Mouse (Mus musculus) cerebellum, adult 2 months (tissue): ENCODE results near the gene Ell3. TPM values are rescaled to one million over a fixed set of nuclear protein-coding genes. Genes with fewer than 3 reads are reported as not detected.

Source experiments
- DNase-seq, 2 experiments: peaks; one replicate each; pipeline ENCODE4 v3.0.0; 2021
- H3K27ac ChIP-seq: fragments of 200-500 bp; 2 replicates; pipeline ENCODE4 v1.5.1; 2012; ENCODE audit warnings: low read length, control low read depth, inconsistent platforms; ENCODE audit not compliant: insufficient read depth
- H3K27me3 ChIP-seq: fragments of 200-500 bp; 2 replicates; pipeline ENCODE4 v1.6.1; 2012; ENCODE audit warnings: inconsistent platforms, mild to moderate bottlenecking, low read length, moderate library complexity; ENCODE audit not compliant: control insufficient read depth, insufficient read depth
- H3K4me1 ChIP-seq: fragments of 200-500 bp; 2 replicates; pipeline ENCODE4 v1.6.1; 2011; ENCODE audit warnings: low read length; ENCODE audit not compliant: control insufficient read depth, insufficient read depth
- H3K4me3 ChIP-seq: fragments of 200-500 bp; replicated peaks from 2 replicates; pipeline ENCODE3; 2011; ENCODE audit warnings: mild to moderate bottlenecking, low read depth, low read length, control low read depth; ENCODE audit not compliant: insufficient read depth
- CTCF ChIP-seq: fragments of 200-500 bp; IDR thresholded peaks from 2 replicates; pipeline ENCODE4 v1.5.1; 2011; ENCODE audit warnings: low read depth, mild to moderate bottlenecking, control low read depth, low read length, moderate library complexity, borderline replicate concordance; ENCODE audit not compliant: insufficient read depth
- POLR2A ChIP-seq: fragments of 200-500 bp; IDR thresholded peaks from 2 replicates; pipeline ENCODE4 v1.6.1; 2011; ENCODE audit warnings: low read length, control low read depth, borderline replicate concordance; ENCODE audit not compliant: insufficient read depth
- WGBS: fragments of 180-500 bp; shearing (Covaris S2); methylation state at CpG from one replicate; pipeline ENCODE4 v1.1.7; 2018; 5-methylcytosine and 5-hydroxymethylcytosine counted together
- polyA plus RNA-seq: library from polyadenylated mRNA; depleted of rRNA; stranded (reverse); fragments of >200 nt; gene quantifications from 2 replicates; pipeline ENCODE4 v1.2.3, GENCODE M21; 2012

Ell3 gene
- polyA plus RNA-seq, 1 experiment: not detected

DNA sequence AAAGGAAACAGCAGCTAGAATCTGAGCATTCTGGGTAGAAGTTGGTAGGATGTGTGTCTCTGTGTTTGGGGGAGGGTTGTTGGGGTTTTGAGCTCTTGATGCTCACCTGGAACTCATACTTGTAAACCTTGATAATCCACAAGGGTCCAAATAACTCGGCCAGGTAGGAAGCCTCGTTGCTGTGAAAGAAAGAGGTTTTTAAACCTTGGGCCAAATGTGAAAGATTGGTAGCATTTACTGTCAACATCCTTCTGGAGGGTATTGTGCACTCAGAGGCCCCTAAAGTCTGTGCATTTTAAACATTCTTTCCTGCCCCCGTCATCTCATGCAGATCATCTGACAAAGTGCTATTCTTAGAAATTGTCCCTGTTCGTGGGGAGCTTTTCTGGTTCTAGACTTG lies 8.9 kb upstream of the Ell3 start, which contains the start of gene Hypk:
Hypk (plus strand) TSS at position 301 of the 400 bp plus-strand sequence.
- 80% methylated on average over 4 of the region's 4 CpGs for WGBS

GRCm38 (mm10) chr2:121452361-121452760 lies 8.3 kb upstream of the Ell3 start:
- 72% methylated on average over 4 of the region's 4 CpGs for WGBS

More for the DNA sequence above, 8.9 kb upstream of the Ell3 start, which contains the start of gene Hypk:
- no peak within 1 kb of the TSS for H3K4me3 ChIP-seq
- TF ChIP-seq CTCF (no peak), POLR2A (no peak)
- H3K27me3 ChIP-seq: no peaks in the 10 kb centered on the region
- H3K4me1 ChIP-seq: no peaks in the 10 kb centered on the region; the same call in 1 of the 2 replicates
- H3K27ac ChIP-seq: no peak within 1 kb of the TSS
- no peak for DNase-seq

GRCm38 (mm10) chr2:121450093-121450492 lies 6.0 kb upstream of the Ell3 start:
- Histone ChIP-seq H3K4me1 (no peaks in the 10 kb centered on the region), H3K27ac (no peak overlapping the region), H3K4me3 (peak overlapping the region; percentile 92), H3K27me3 (no peaks in the 10 kb centered on the region)
- no peak for DNase-seq
- TF ChIP-seq POLR2A: no peak
- TF ChIP-seq CTCF: no peak
- WGBS: 3% methylated on average over 7 of the region's 7 CpGs

More at GRCm38 (mm10) chr2:121452361-121452760, 8.3 kb upstream of the Ell3 start:
- TF ChIP-seq CTCF (no peak), POLR2A (no peak)
- no peaks in the 10 kb centered on the region for H3K27me3 ChIP-seq
- no peak for DNase-seq
- H3K27ac ChIP-seq: no peak overlapping the region
- H3K4me1 ChIP-seq: no peaks in the 10 kb centered on the region; the same call in 1 of the 2 replicates
- no peak overlapping the region for H3K4me3 ChIP-seq

GRCm38 (mm10) chr2:121449545-121450011 lies 5.5 kb upstream of the Ell3 start:
- H3K4me1 ChIP-seq: no peaks in the 10 kb centered on the region
- no peak for TF ChIP-seq POLR2A
- no peak for TF ChIP-seq CTCF
- under 1% methylated on average over 52 of the region's 54 CpGs for WGBS

GRCm38 (mm10) chr2:121448739-121449535 lies 4.9 kb upstream of the Ell3 start, which contains the start of gene Serf2:
Serf2 (plus strand) TSS chr2:121449195.
- Histone ChIP-seq H3K27me3 (no peaks in the 10 kb centered on the region), H3K4me3 (peak within 1 kb of the TSS; percentile 92), H3K4me1 (no peaks in the 10 kb centered on the region), H3K27ac (peak within 1 kb of the TSS; percentile 89)
- WGBS: 1% methylated on average over 74 of the region's 74 CpGs
- TF ChIP-seq POLR2A (peak; percentile 97), CTCF (no peak)
- peak; percentile 98 to 99 for DNase-seq

More at GRCm38 (mm10) chr2:121449545-121450011, 5.5 kb upstream of the Ell3 start:
- H3K27me3 ChIP-seq: no peaks in the 10 kb centered on the region
- DNase-seq: no peak
- peak overlapping the region; percentile 92 for H3K4me3 ChIP-seq
- peak overlapping the region; percentile 89 for H3K27ac ChIP-seq

GRCm38 (mm10) chr2:121448136-121448535 lies 4.1 kb upstream of the Ell3 start:
- no peak overlapping the region for H3K27ac ChIP-seq
- WGBS: 15% methylated on average over 9 of the region's 9 CpGs
- no peak for TF ChIP-seq POLR2A
- TF ChIP-seq CTCF: no peak
- no peak overlapping the region for H3K4me3 ChIP-seq
- no peaks in the 10 kb centered on the region for H3K27me3 ChIP-seq
- H3K4me1 ChIP-seq: no peaks in the 10 kb centered on the region
- peak in 1 of 2 experiments; percentile 27 for DNase-seq

DNA sequence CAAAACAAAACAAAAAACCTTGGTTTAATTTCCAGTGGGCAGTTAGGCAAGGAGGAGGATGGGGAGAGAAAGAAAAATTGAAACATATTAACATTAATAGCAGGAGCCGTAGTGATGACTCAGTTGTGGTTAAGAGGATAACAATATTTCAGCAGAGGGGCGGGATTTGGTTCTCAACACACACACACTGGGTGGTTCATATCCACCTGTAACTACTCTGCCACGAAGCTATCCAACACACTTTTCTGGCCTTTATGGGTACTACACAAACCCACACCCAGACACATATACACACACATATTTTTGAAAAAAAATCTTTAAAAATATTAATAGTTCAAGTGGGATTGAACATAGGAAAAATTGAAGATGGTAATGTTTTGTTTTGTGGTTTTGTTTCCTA lies 2.9 kb upstream of the Ell3 start:
- no peak for TF ChIP-seq CTCF
- TF ChIP-seq POLR2A: no peak
- no peak for DNase-seq
- Histone ChIP-seq H3K4me1 (peaks cover 3% of the 10 kb centered on the region), H3K4me3 (no peak overlapping the region), H3K27ac (no peak overlapping the region), H3K27me3 (no peaks in the 10 kb centered on the region)
- 93% methylated on average over 3 of the region's 3 CpGs for WGBS

DNA sequence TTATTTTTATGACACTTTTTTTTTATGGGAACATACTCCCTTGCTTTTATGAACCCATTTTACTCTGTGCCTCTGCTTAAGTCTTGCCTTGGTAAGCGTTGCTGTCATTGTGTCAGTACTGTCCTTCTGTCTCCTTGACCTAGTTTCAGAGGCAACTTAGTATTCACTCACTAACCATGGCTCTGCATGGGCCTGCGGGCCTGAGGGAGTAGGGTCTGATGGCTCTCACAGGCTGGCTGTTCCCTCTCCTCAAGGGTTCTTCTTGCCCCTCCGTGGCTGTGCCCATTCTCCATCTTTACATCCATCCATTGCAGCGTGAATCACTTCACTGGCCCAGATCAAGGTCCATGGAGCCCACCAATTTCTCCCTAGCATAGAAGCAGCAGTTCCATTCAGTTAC lies 2.4 kb upstream of the Ell3 start:
- WGBS: 77% methylated on average over 4 of the region's 4 CpGs

More for the DNA sequence above, 2.4 kb upstream of the Ell3 start:
- Histone ChIP-seq H3K27ac (no peak overlapping the region), H3K27me3 (no peaks in the 10 kb centered on the region), H3K4me3 (no peak overlapping the region), H3K4me1 (peaks cover 6% of the 10 kb centered on the region)
- TF ChIP-seq CTCF (no peak), POLR2A (no peak)
- DNase-seq: no peak
